Mouse (Mus musculus) hindbrain, embryonic 16.5 days (tissue): ENCODE results near the gene Pde4a. TPM values are rescaled to one million over a fixed set of nuclear protein-coding genes. Genes with fewer than 3 reads are reported as not detected.

Experiments
- ATAC-seq: fragments of 200-750 bp; cut with Nextera tagmentation; 2 replicates; pipeline ENCODE4 v1.8.0; 2017; ENCODE audit warnings: moderate TSS enrichment, moderate library complexity
- H3K27ac ChIP-seq: fragments of 300-500 bp; sonication (generic); 2 replicates; pipeline ENCODE4 v1.5.1; 2014; ENCODE audit warnings: low read depth, mild to moderate bottlenecking, control low read depth, low read length, moderate library complexity
- H3K27me3 ChIP-seq: fragments of 300-500 bp; sonication (generic); replicated peaks from 2 replicates; pipeline ENCODE4 v1.6.1; 2014; ENCODE audit warnings: low read length; ENCODE audit not compliant: control insufficient read depth, insufficient read depth
- H3K36me3 ChIP-seq: fragments of 300-500 bp; sonication (generic); 2 replicates; pipeline ENCODE4 v1.6.1; 2014; ENCODE audit warnings: mild to moderate bottlenecking, low read length, moderate library complexity, mixed read lengths; ENCODE audit not compliant: control insufficient read depth, insufficient read depth
- H3K4me1 ChIP-seq: fragments of 300-500 bp; sonication (generic); 2 replicates; pipeline ENCODE4 v1.6.1; 2014; ENCODE audit warnings: low read depth, low read length; ENCODE audit not compliant: control insufficient read depth, insufficient read depth
- H3K4me2 ChIP-seq: fragments of 300-500 bp; sonication (generic); 2 replicates; pipeline ENCODE4 v1.6.1; 2014; ENCODE audit warnings: mild to moderate bottlenecking, low read length, control low read depth, moderate library complexity
- H3K4me3 ChIP-seq: fragments of 300-500 bp; sonication (generic); 2 replicates; pipeline ENCODE4 v1.5.1; 2014; ENCODE audit warnings: mild to moderate bottlenecking, low read length, control low read depth, moderate library complexity
- H3K9ac ChIP-seq: fragments of 300-500 bp; sonication (generic); 2 replicates; pipeline ENCODE4 v1.6.1; 2014; ENCODE audit warnings: low read depth, mild to moderate bottlenecking, control low read depth, low read length, moderate library complexity
- H3K9me3 ChIP-seq: fragments of 300-500 bp; sonication (generic); 2 replicates; pipeline ENCODE4 v1.6.1; 2014; ENCODE audit warnings: mild to moderate bottlenecking, low read length, moderate library complexity; ENCODE audit not compliant: control insufficient read depth
- whole genome bisulfite sequencing: fragments of 180-500 bp; shearing (Covaris S2); extraction: QIAGEN DNeasy Blood & Tissue Kit; methylation state at CpG from one replicate; pipeline ENCODE4 v1.1.7; 2014; 5-methylcytosine and 5-hydroxymethylcytosine counted together
- polyA plus RNA-seq: library from polyadenylated mRNA; unstranded; fragments of >200 nt; fragmentation: Nextera tagmentation; extraction: Ambion mirVana; gene quantifications from 2 replicates; pipeline ENCODE4 v1.2.1, GENCODE M21; 2015

Gene Pde4a
- polyA plus RNA-seq, 1 experiment from 2014 or later = 50.5 TPM

- Histone ChIP-seq H3K4me2 (no peak overlapping the region), H3K4me3 (no peak overlapping the region), H3K27me3 (no peaks in the 10 kb centered on the region), H3K9ac (no peak overlapping the region), H3K27ac (no peak overlapping the region), H3K4me1 (peaks cover 33% of the 10 kb centered on the region), H3K9me3 (no peaks in the 10 kb centered on the region), H3K36me3 (peaks cover 24% of the 10 kb centered on the region)
- no peak for ATAC-seq
- WGBS = 97% methylated on average over 4 of the region's 4 CpGs
These were observed 20.1 kb upstream of the Pde4a start for GRCm38 (mm10) chr9:21145431-21145830.

- ATAC-seq = no peak
- 52% methylated on average over 10 of the region's 10 CpGs for WGBS
- H3K9me3 ChIP-seq = no peaks in the 10 kb centered on the region
- H3K4me3 ChIP-seq = no peak overlapping the region
- H3K27ac ChIP-seq = no peak overlapping the region
- H3K36me3 ChIP-seq = peaks cover 14% of the 10 kb centered on the region
- H3K9ac ChIP-seq = no peak overlapping the region; the same call in 1 of the 2 replicates
- no peaks in the 10 kb centered on the region for H3K27me3 ChIP-seq
- H3K4me1 ChIP-seq = peaks cover 33% of the 10 kb centered on the region
- H3K4me2 ChIP-seq = peak overlapping the region; percentile 19; the same call in 1 of the 2 replicates
These were observed 18.8 kb upstream of the Pde4a start for GRCm38 (mm10) chr9:21146722-21147121.

- peaks cover 36% of the 10 kb centered on the region for H3K4me1 ChIP-seq
- peak overlapping the region; percentile 99 for H3K4me2 ChIP-seq
- peak overlapping the region; percentile 92 for H3K4me3 ChIP-seq
- H3K9me3 ChIP-seq = no peaks in the 10 kb centered on the region
- H3K9ac ChIP-seq = 0 out of 2 replicates have a peak overlapping the region, but pooled peaks have one; percentile 10
- H3K27me3 ChIP-seq = peaks cover 2% of the 10 kb centered on the region; the same call in 1 of the 2 replicates
- no peak overlapping the region for H3K27ac ChIP-seq
- no peak for ATAC-seq
- peaks cover 5% of the 10 kb centered on the region; the same call in 1 of the 2 replicates for H3K36me3 ChIP-seq
These were observed 17.1 kb upstream of the Pde4a start for GRCm38 (mm10) chr9:21148427-21148826.

- H3K4me3 ChIP-seq = peak overlapping the region; percentile 92
- H3K9me3 ChIP-seq = no peaks in the 10 kb centered on the region
- 0 out of 2 replicates have a peak, but pooled peaks cover 3% of the 10 kb centered on the region for H3K36me3 ChIP-seq
- 14% methylated on average over 8 of the region's 8 CpGs for WGBS
- ATAC-seq = no peak
- peaks cover 3% of the 10 kb centered on the region; the same call in 1 of the 2 replicates for H3K27me3 ChIP-seq
- peak overlapping the region; percentile 99 for H3K4me2 ChIP-seq
- H3K4me1 ChIP-seq = peaks cover 37% of the 10 kb centered on the region
- peak overlapping the region; percentile 80; the same call in 1 of the 2 replicates for H3K27ac ChIP-seq
- peak overlapping the region; percentile 91 for H3K9ac ChIP-seq
These were observed 16.3 kb upstream of the Pde4a start for GRCm38 (mm10) chr9:21149077-21149653.

- peak within 1 kb of the TSS; percentile 92 for H3K4me3 ChIP-seq
- peak within 1 kb of the TSS; percentile 99 for H3K4me2 ChIP-seq
- no peaks in the 10 kb centered on the region for H3K9me3 ChIP-seq
- ATAC-seq = peak; percentile 97
- no peaks in the 10 kb centered on the region for H3K36me3 ChIP-seq
- H3K9ac ChIP-seq = peak within 1 kb of the TSS; percentile 91
- H3K27ac ChIP-seq = peak within 1 kb of the TSS; percentile 80
- H3K4me1 ChIP-seq = peaks cover 37% of the 10 kb centered on the region
- WGBS = 3% methylated on average over 56 of the region's 56 CpGs
- peaks cover 3% of the 10 kb centered on the region; the same call in 1 of the 2 replicates for H3K27me3 ChIP-seq
These were observed 15.7 kb upstream of the Pde4a start, which contains the start of gene Cdc37 for GRCm38 (mm10) chr9:21149654-21150419. Gene Cdc37 (minus strand): TSS chr9:21149982.

GRCm38 (mm10) chr9:21152715-21153114 is 12.8 kb upstream of the Pde4a start:
- WGBS = 2% methylated on average over 11 of the region's 11 CpGs
- ATAC-seq = no peak
- no peaks in the 10 kb centered on the region for H3K36me3 ChIP-seq
- H3K4me2 ChIP-seq = peak overlapping the region; percentile 54
- 0 out of 2 replicates have a peak, but pooled peaks cover 3% of the 10 kb centered on the region for H3K9me3 ChIP-seq
- peaks cover 3% of the 10 kb centered on the region; the same call in 1 of the 2 replicates for H3K27me3 ChIP-seq
- H3K27ac ChIP-seq = no peak overlapping the region
- peak overlapping the region; percentile 26 for H3K4me3 ChIP-seq
- H3K4me1 ChIP-seq = peaks cover 22% of the 10 kb centered on the region
- H3K9ac ChIP-seq = no peak overlapping the region; the same call in 1 of the 2 replicates

- Histone ChIP-seq H3K27me3 (peaks cover 3% of the 10 kb centered on the region; the same call in 1 of the 2 replicates), H3K9me3 (peaks cover 3% of the 10 kb centered on the region; the same call in 1 of the 2 replicates), H3K4me1 (peaks cover 17% of the 10 kb centered on the region), H3K4me3 (peak overlapping the region; percentile 26), H3K4me2 (peak overlapping the region; percentile 54), H3K9ac (peak overlapping the region; percentile 33; the same call in 1 of the 2 replicates), H3K27ac (no peak overlapping the region), H3K36me3 (no peaks in the 10 kb centered on the region)
- 10% methylated on average over 10 of the region's 12 CpGs for WGBS
- ATAC-seq = no peak
These were observed 12.2 kb upstream of the Pde4a start for GRCm38 (mm10) chr9:21153331-21153730.

- Histone ChIP-seq H3K27me3 (peaks cover 3% of the 10 kb centered on the region; the same call in 1 of the 2 replicates), H3K9ac (no peak overlapping the region), H3K4me2 (peak overlapping the region; percentile 54), H3K36me3 (no peaks in the 10 kb centered on the region), H3K4me3 (peak overlapping the region; percentile 26), H3K27ac (no peak overlapping the region), H3K9me3 (peaks cover 3% of the 10 kb centered on the region; the same call in 1 of the 2 replicates), H3K4me1 (peaks cover 12% of the 10 kb centered on the region)
- ATAC-seq = no peak
- WGBS = 17% methylated on average over 5 of the region's 5 CpGs
These were observed 11.7 kb upstream of the Pde4a start for GRCm38 (mm10) chr9:21153833-21154232.

GRCm38 (mm10) chr9:21154787-21155186 is 10.7 kb upstream of the Pde4a start:
- no peak overlapping the region for H3K9ac ChIP-seq
- 90% methylated on average over 3 of the region's 3 CpGs for WGBS
- H3K4me1 ChIP-seq = peaks cover 7% of the 10 kb centered on the region
- H3K27me3 ChIP-seq = peaks cover 3% of the 10 kb centered on the region; the same call in 1 of the 2 replicates
- no peak overlapping the region for H3K4me3 ChIP-seq
- H3K4me2 ChIP-seq = no peak overlapping the region
- no peaks in the 10 kb centered on the region for H3K36me3 ChIP-seq
- peaks cover 3% of the 10 kb centered on the region; the same call in 1 of the 2 replicates for H3K9me3 ChIP-seq
- ATAC-seq = no peak
- no peak overlapping the region for H3K27ac ChIP-seq
